In the genomic region with DNA sequence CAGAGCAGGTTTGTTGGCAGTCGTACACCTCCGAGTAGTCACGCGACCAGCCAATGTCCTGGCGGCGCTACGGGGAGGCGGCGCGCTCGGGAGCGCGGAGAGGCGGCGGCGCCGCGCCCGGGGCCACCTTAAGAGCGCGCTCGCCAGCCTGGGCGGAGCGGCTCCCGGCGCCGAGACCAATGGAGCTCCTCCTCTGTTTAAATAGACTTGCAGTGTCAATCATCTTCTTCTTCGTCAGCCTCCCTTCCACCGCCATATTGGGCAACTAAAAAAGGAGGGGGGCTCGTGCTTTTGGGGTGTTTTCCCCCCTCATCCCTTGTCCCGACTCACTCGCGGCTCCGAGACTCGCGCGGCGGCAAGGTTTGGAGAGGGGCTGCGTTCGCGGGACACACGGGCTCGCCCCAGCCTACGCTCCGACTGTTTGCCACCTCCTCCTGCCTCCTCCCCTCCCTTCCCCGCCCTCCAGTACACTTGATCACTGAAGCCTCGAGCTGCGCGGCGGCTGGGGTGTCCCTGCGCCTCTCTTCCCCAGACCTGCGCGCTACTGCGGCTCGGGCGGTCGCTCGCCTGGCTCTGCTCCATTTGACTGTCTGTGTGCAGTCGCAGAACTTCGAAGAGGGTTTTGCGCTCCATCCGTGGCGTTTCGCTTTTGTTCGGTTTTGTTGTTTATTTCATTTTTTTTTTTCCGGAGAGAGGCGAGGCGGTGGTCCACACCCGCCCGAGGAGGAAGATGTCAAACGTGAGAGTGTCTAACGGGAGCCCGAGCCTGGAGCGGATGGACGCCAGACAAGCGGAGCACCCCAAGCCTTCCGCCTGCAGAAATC, we compare ENCODE assay signal across 1 mouse cellular context.
TF ChIP-seq lines count a peak whose summit lies in the region.

Cdkn1b (plus strand) TSS at position 212 of the 824 bp plus-strand sequence.

TF ChIP-seq in CH12.LX, 34 proteins besides CTCF, POLR2A, EP300 and RAD21 (continued from another document):
- TF ChIP-seq GABPA (IDR thresholded peaks at IDR 0.05; ENCODE audit: insufficient replicate concordance, low read depth, low read length), result no peak
- no peak for TF ChIP-seq MAFK (IDR thresholded peaks at IDR 0.05; ENCODE audit: insufficient replicate concordance, low read length)
- TF ChIP-seq SMC3 (IDR thresholded peaks at IDR 0.05; ENCODE audit: low read depth, low read length), result no peak
- no peak for TF ChIP-seq CHD2 (IDR thresholded peaks at IDR 0.05; ENCODE audit: low read length)
- peak; percentile 29; the same call in 1 of the 2 replicates for TF ChIP-seq IRF4 (IDR thresholded peaks at IDR 0.05; ENCODE audit: low read depth, low read length)
- TF ChIP-seq ZC3H11A (IDR thresholded peaks at IDR 0.05; ENCODE audit: low read depth, low read length), result no peak
- no peak for TF ChIP-seq USF2 (conservative IDR thresholded peaks at IDR 0.05; ENCODE audit: low read depth, low read length)
- TF ChIP-seq JUN (IDR thresholded peaks at IDR 0.05; ENCODE audit: insufficient read depth, low read depth, low read length), result no peak
- TF ChIP-seq POLR2AphosphoS2 (IDR thresholded peaks at IDR 0.05; ENCODE audit: low read depth, low read length), result no peak
- TF ChIP-seq JUND (conservative IDR thresholded peaks at IDR 0.05; ENCODE audit: low read depth, low read length), result no peak
- 0 out of 2 replicates have a peak, but pooled peaks have one; percentile 3 for TF ChIP-seq ETS1 (conservative IDR thresholded peaks at IDR 0.05; ENCODE audit: low read depth, low read length)
- TF ChIP-seq MAZ (IDR thresholded peaks at IDR 0.05; ENCODE audit: low read depth, low read length), result peak; percentile 66; the same call in 1 of the 2 replicates
- peak; percentile 10; the same call in 1 of the 2 replicates for TF ChIP-seq ZNF384 (IDR thresholded peaks at IDR 0.05; ENCODE audit: low read depth, low read length)
- peak; percentile 23; the same call in 1 of the 2 replicates for TF ChIP-seq UBTF (IDR thresholded peaks at IDR 0.05; ENCODE audit: low read depth, low read length)
- peak; percentile 69 for TF ChIP-seq NRF1 (IDR thresholded peaks at IDR 0.05; ENCODE audit: low read depth, low read length)
- TF ChIP-seq USF1 (IDR thresholded peaks at IDR 0.05; ENCODE audit: low read depth, low read length), result no peak
- TF ChIP-seq SIN3A (IDR thresholded peaks at IDR 0.05; ENCODE audit: low read length), result 0 out of 2 replicates have a peak, but pooled peaks have one; percentile 9
- TF ChIP-seq MAX (IDR thresholded peaks at IDR 0.05; ENCODE audit: low read length), result no peak
- TF ChIP-seq NELFE (IDR thresholded peaks at IDR 0.05; ENCODE audit: low read depth, low read length), result peak; percentile 73
- no peak; the same call in 1 of the 2 replicates for TF ChIP-seq MXI1 (IDR thresholded peaks at IDR 0.05; ENCODE audit: low read depth, low read length)
- no peak for TF ChIP-seq RCOR1 (conservative IDR thresholded peaks at IDR 0.05; ENCODE audit: low read depth, low read length)
